Mouse (Mus musculus): ENCODE results near the gene Psen2. TPM values are rescaled to one million over a fixed set of nuclear protein-coding genes. Genes with fewer than 3 reads are reported as not detected.

Psen2 gene
- total and polyA plus RNA-seq, 3 experiments = 11.6 to 30.5 (median 13.1) TPM

DNA sequence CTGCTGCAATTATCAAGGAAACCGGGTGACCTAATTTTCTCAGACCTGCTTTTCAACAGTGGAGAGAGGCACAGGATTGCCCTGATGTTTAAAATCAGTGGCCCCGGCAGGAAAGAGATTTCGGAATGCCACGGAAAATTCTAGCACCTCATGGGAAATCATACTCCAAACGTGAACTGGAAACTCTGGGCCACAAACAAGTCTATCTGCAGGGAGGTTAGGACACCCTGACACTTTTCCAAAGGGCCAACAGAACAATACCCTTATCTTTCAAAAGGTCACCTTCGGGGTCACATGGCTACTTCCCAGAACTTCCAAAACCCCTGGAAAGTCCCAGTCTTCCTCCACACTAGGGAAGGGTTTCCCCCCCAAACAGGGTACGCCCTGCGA is 12.8 kb downstream of the Psen2 start:
- no peaks in the 10 kb centered on the region for H3K79me2 ChIP-seq (replicated peaks; ENCODE audit: control insufficient read depth, insufficient read depth, low read length)
- H3K36me3 ChIP-seq (ENCODE audit: control insufficient read depth, insufficient read depth, low read length) = no peaks in the 10 kb centered on the region
- no peaks in the 10 kb centered on the region for H3K27me3 ChIP-seq (ENCODE audit: control insufficient read depth, insufficient read depth, low read length)
- H3K27ac ChIP-seq = peak overlapping the region; percentile 71
- intact Hi-C loops (cut with DNase I) = no loop called here
- no peak for TF ChIP-seq CTCF (IDR thresholded peaks at IDR 0.05)
- no peak for TF ChIP-seq POLR2A (IDR thresholded peaks at IDR 0.05; ENCODE audit: insufficient read depth, low read depth, low read length)
- peaks cover 14% of the 10 kb centered on the region for H3K4me1 ChIP-seq (ENCODE audit: control insufficient read depth, insufficient read depth, low read length)
- WGBS = 30% methylated on average over 8 of the region's 8 CpGs
- peak in 1 of 2 experiments; percentile 35 for DNase-seq
- no peak overlapping the region for H3K9ac ChIP-seq (ENCODE audit: low read depth, low read length)
- H3K4me3 ChIP-seq = no peak overlapping the region; the same call in 1 of the 2 replicates

DNA sequence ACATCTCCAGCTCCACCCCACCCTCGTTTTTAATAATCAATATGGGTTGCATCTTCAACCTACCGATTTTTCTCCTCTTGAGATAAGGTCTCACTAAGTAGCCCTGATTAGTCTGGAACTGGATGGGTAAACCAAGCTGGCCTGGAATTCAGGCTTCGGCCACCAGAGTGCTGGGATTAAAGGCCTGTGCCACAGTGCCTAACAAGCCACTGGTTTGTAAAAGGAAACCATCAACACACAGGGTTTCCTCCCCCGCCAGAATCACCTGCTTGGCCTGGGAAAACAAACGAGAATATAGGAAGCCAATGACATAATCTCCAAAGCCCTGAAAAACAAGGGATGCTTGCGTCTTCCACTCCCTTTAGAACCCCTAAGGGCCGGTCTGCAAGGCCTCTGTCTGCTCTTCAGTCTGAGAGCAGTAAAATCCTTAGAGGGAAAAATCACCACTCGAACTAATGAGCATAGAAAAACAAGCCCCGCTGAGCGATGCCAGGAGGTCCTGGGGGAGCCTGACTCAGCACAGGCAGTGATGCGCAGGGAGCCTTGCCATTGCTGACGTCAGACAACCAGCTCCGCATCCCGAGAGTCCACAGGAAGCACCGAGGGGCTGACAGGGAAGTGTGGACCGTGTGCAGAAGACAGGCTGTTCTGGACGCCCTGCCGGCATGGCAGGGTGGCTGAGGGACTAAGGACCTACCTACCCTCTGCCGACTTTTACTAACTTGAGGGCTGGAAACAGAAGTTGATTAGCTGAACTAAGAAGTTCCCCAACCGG is 13.4 kb downstream of the Psen2 start:
- H3K9ac ChIP-seq (ENCODE audit: low read depth, low read length) = peak overlapping the region; percentile 57
- peak overlapping the region; percentile 71 for H3K27ac ChIP-seq
- peaks cover 14% of the 10 kb centered on the region for H3K4me1 ChIP-seq (ENCODE audit: control insufficient read depth, insufficient read depth, low read length)
- H3K36me3 ChIP-seq (ENCODE audit: control insufficient read depth, insufficient read depth, low read length) = no peaks in the 10 kb centered on the region
- TF ChIP-seq EP300 (IDR thresholded peaks at IDR 0.05; ENCODE audit: insufficient read depth, low read depth, low read length) (no peak), POLR2A (IDR thresholded peaks at IDR 0.05; ENCODE audit: insufficient read depth, low read depth, low read length) (no peak), CTCF (IDR thresholded peaks at IDR 0.05) (0 out of 2 replicates have a peak, but pooled peaks have one; percentile 14)
- peak overlapping the region; percentile 15; the same call in 1 of the 2 replicates for H3K4me3 ChIP-seq
- WGBS = 27% methylated on average over 20 of the region's 20 CpGs
- no peaks in the 10 kb centered on the region for H3K27me3 ChIP-seq (ENCODE audit: control insufficient read depth, insufficient read depth, low read length)
- DNase-seq = peak; percentile 85 to 89
- H3K79me2 ChIP-seq (replicated peaks; ENCODE audit: control insufficient read depth, insufficient read depth, low read length) = no peaks in the 10 kb centered on the region
- intact Hi-C loops (cut with DNase I) = no loop called here

DNA sequence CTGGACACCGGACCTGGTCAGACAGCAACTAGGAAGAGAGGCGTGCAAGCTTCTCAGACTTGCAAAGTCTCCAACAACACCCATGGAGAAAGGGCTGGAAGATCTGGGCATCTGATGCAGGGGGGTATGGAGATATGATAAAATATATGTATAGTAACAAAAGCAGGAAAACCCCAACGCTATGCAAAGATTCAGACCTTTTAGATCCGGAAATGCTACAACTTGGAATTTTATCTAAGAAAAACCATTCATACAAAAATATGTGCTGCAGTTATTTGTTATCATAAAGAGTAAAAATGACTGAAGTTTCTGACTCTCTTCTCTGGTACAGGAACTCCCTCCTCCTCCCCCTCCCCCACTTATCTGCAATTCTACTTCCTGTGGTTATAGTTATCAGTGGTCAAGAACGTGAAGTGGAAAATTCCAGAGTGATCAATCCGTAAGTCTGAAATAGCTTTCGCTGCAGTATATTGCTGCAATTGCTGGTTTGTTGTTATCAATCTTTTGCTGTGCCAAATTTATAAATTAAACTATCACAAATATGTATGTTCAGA is 14.6 kb downstream of the Psen2 start:
- H3K36me3 ChIP-seq (ENCODE audit: control insufficient read depth, insufficient read depth, low read length) = no peaks in the 10 kb centered on the region
- H3K79me2 ChIP-seq (replicated peaks; ENCODE audit: control insufficient read depth, insufficient read depth, low read length) = no peaks in the 10 kb centered on the region
- WGBS = 48% methylated on average over 7 of the region's 7 CpGs
- peaks cover 12% of the 10 kb centered on the region for H3K4me1 ChIP-seq (ENCODE audit: control insufficient read depth, insufficient read depth, low read length)
- no peaks in the 10 kb centered on the region for H3K27me3 ChIP-seq (ENCODE audit: control insufficient read depth, insufficient read depth, low read length)
- intact Hi-C loops (cut with DNase I) = no loop called here
- no peak overlapping the region for H3K27ac ChIP-seq
- no peak overlapping the region for H3K4me3 ChIP-seq
- no peak for DNase-seq
- no peak overlapping the region for H3K9ac ChIP-seq (ENCODE audit: low read depth, low read length)
- TF ChIP-seq POLR2A (IDR thresholded peaks at IDR 0.05; ENCODE audit: insufficient read depth, low read depth, low read length) = no peak
- no peak for TF ChIP-seq EP300 (IDR thresholded peaks at IDR 0.05; ENCODE audit: insufficient read depth, low read depth, low read length)
- TF ChIP-seq CTCF (IDR thresholded peaks at IDR 0.05) = no peak

DNA sequence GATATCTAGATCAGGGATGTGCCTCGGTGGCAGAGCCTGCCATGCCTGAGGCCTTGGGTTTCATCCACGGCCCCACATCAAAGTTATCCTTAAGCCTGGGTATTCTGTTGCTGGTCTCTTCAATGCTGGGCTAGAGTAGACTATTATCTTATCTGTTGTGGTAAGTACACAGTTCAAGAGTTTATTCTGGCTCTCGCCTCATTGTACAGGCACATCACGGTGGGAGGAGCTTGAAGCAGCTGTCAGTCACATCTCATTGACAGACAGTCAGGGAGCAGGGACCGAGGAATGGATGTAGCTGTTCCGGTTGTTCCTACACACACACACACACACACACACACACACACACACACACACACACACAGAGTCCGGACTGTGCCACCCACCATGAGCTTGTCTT is 15.3 kb downstream of the Psen2 start:
- Histone ChIP-seq H3K27ac (no peak overlapping the region), H3K9ac (ENCODE audit: low read depth, low read length) (no peak overlapping the region)
- WGBS = 57% methylated on average over 7 of the region's 7 CpGs

DNA sequence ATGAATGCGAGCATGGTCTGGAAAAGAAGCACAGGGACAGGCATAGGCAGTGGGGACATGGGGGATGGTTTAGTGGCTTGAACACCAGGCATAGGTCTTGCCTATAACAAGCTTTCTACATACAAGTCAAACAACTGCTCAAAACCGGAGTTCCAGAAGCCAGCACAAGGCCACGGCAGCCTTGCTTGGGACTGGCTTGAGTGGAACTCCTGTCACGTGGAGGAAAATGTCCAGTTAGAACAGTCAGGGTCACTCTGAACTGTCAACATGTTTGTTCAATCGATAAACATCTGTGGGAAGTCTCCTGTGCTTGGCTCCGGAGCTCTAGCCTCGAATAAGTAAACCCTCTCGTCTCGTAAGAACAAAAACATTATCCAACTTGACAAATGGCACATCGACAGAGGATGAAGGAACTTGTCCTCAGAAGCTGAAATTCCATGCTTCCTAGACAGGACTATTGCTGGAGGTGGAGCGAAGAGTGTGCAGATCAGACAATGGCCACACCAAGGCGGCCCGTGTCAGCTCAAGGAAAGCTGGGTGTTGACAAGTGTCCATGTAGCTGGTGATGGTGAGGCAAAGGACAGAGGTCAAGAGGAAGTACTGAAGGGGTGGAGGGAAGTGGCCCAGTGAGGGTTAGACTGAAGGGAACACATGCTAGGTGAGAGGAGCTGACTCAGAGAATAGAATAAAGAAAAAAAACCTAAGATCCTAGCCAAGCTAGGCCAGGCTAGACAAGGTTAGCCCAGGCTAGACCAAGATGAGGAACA is 17.3 kb downstream of the Psen2 start:
- no peak overlapping the region for H3K27ac ChIP-seq
- H3K4me3 ChIP-seq = no peak overlapping the region
- 74% methylated on average over 13 of the region's 13 CpGs for WGBS
- no peaks in the 10 kb centered on the region for H3K36me3 ChIP-seq (ENCODE audit: control insufficient read depth, insufficient read depth, low read length)
- intact Hi-C loops (cut with DNase I) = no loop called here
- H3K79me2 ChIP-seq (replicated peaks; ENCODE audit: control insufficient read depth, insufficient read depth, low read length) = no peaks in the 10 kb centered on the region
- H3K27me3 ChIP-seq (ENCODE audit: control insufficient read depth, insufficient read depth, low read length) = no peaks in the 10 kb centered on the region
- peaks cover 11% of the 10 kb centered on the region for H3K4me1 ChIP-seq (ENCODE audit: control insufficient read depth, insufficient read depth, low read length)
- DNase-seq = no peak
- TF ChIP-seq CTCF (IDR thresholded peaks at IDR 0.05) = no peak
- TF ChIP-seq POLR2A (IDR thresholded peaks at IDR 0.05; ENCODE audit: insufficient read depth, low read depth, low read length) = no peak
- no peak for TF ChIP-seq EP300 (IDR thresholded peaks at IDR 0.05; ENCODE audit: insufficient read depth, low read depth, low read length)
- no peak overlapping the region for H3K9ac ChIP-seq (ENCODE audit: low read depth, low read length)

More for the DNA sequence above, 15.3 kb downstream of the Psen2 start:
- no peaks in the 10 kb centered on the region for H3K27me3 ChIP-seq (ENCODE audit: control insufficient read depth, insufficient read depth, low read length)
- DNase-seq = no peak
- no peaks in the 10 kb centered on the region for H3K79me2 ChIP-seq (replicated peaks; ENCODE audit: control insufficient read depth, insufficient read depth, low read length)
- TF ChIP-seq EP300 (IDR thresholded peaks at IDR 0.05; ENCODE audit: insufficient read depth, low read depth, low read length) (no peak), CTCF (IDR thresholded peaks at IDR 0.05) (no peak), POLR2A (IDR thresholded peaks at IDR 0.05; ENCODE audit: insufficient read depth, low read depth, low read length) (no peak)
- intact Hi-C loops (cut with DNase I) = no loop called here
- H3K4me3 ChIP-seq = no peak overlapping the region
- no peaks in the 10 kb centered on the region for H3K36me3 ChIP-seq (ENCODE audit: control insufficient read depth, insufficient read depth, low read length)
- H3K4me1 ChIP-seq (ENCODE audit: control insufficient read depth, insufficient read depth, low read length) = peaks cover 12% of the 10 kb centered on the region

All from heart, adult 2 months (tissue).